8 mouse cellular contexts compared by ENCODE assay signal in genomic region chr6:22355396-22356085, GRCm38 (mm10). TPM values are rescaled to one million over a fixed set of nuclear protein-coding genes. Genes with fewer than 3 reads are reported as not detected.
DNase-seq lines count a peak whose midpoint lies in the region; ATAC-seq and TF ChIP-seq lines count a peak whose summit lies in the region.

No protein-coding gene starts in this region.

- peak in 1 of 2 experiments; percentile 89; a peak in 3 of 4 replicates for TF ChIP-seq POLR2A in MEL (IDR thresholded peaks at IDR 0.05; ENCODE audit: control insufficient read depth in 1 of 2, insufficient read depth in 1 of 2, low read depth in 1 of 2, low read length in 2 of 2, poor library complexity in 1 of 2)

- no peak for TF ChIP-seq CTCF in MEL (IDR thresholded peaks at IDR 0.05 in 2 of 3, conservative IDR thresholded peaks at IDR 0.05 in 1 of 3; ENCODE audit: control insufficient read depth in 1 of 3, insufficient read depth in 1 of 3, low read depth in 2 of 3, low read length in 3 of 3, poor library complexity in 1 of 3, severe bottlenecking in 1 of 3)
- TF ChIP-seq CTCF in heart, postnatal 0 days (IDR thresholded peaks at IDR 0.05; ENCODE audit: low read depth), result no peak

- H3K27ac ChIP-seq in kidney, embryonic 15.5 days, result peak overlapping the region; percentile 86
- peak overlapping the region; percentile 40 for H3K27ac ChIP-seq in MEL (ENCODE audit: control insufficient read depth, low read depth, low read length)
- peak overlapping the region; percentile 79 for H3K27ac ChIP-seq in heart, postnatal 0 days (ENCODE audit: low read depth)
- H3K27ac ChIP-seq in midbrain, embryonic 10.5 days (replicated peaks), result peak overlapping the region; percentile 95

- 2% methylated on average over 55 of the region's 62 CpGs for WGBS in kidney, embryonic 15.5 days
- 2% methylated on average over 52 of the region's 62 CpGs for WGBS in heart, postnatal 0 days
- 2% methylated on average over 62 of the region's 62 CpGs for WGBS in midbrain, embryonic 10.5 days

- H3K4me2 ChIP-seq in kidney, embryonic 15.5 days, result peak overlapping the region; percentile 67
- H3K4me2 ChIP-seq in heart, postnatal 0 days (ENCODE audit: low read depth, low read length), result peak overlapping the region; percentile 61

- no peaks in the 10 kb centered on the region for H3K36me3 ChIP-seq in kidney, embryonic 15.5 days
- peaks cover 0 to 27% of the 10 kb centered on the region in 2 experiments; a peak in 2 of 4 replicates for H3K36me3 ChIP-seq in MEL (ENCODE audit: control insufficient read depth in 1 of 2, insufficient read depth in 2 of 2, low read length in 2 of 2)
- no peaks in the 10 kb centered on the region for H3K36me3 ChIP-seq in heart, postnatal 0 days (replicated peaks; ENCODE audit: control insufficient read depth, insufficient read depth, low read length)
- no peaks in the 10 kb centered on the region for H3K36me3 ChIP-seq in midbrain, embryonic 10.5 days

- ATAC-seq in kidney, embryonic 15.5 days (replicated peaks; ENCODE audit: low FRiP score), result peak; percentile 88
- peak; percentile 78 for ATAC-seq in heart, postnatal 0 days (ENCODE audit: insufficient read depth, low read depth)
- ATAC-seq in megakaryocyte-erythroid progenitor cell, adult 5-6 weeks (replicated peaks; ENCODE audit: low FRiP score, low TSS enrichment, poor library complexity, severe bottlenecking), result no peak; the same call in 1 of the 2 replicates

- TF ChIP-seq EP300 in MEL (IDR thresholded peaks at IDR 0.05; ENCODE audit: low read depth in 1 of 2, low read length in 2 of 2), result no peak
- TF ChIP-seq EP300 in heart, postnatal 0 days (IDR thresholded peaks at IDR 0.05; ENCODE audit: low read depth), result no peak

- peak overlapping the region; percentile 80 for H3K9ac ChIP-seq in kidney, embryonic 15.5 days
- peak overlapping the region; percentile 90 for H3K9ac ChIP-seq in MEL (ENCODE audit: control insufficient read depth, low read depth, low read length, poor library complexity, severe bottlenecking)
- peak overlapping the region; percentile 72 for H3K9ac ChIP-seq in heart, postnatal 0 days (replicated peaks; ENCODE audit: low read depth, low read length)

- TF ChIP-seq RAD21 in MEL (IDR thresholded peaks at IDR 0.05; ENCODE audit: low read depth, low read length), result no peak

- peaks cover 38% of the 10 kb centered on the region for H3K4me1 ChIP-seq in kidney, embryonic 15.5 days
- peaks cover 0 to 15% of the 10 kb centered on the region in 2 experiments; a peak in 3 of 4 replicates for H3K4me1 ChIP-seq in MEL (ENCODE audit: control insufficient read depth in 1 of 2, insufficient read depth in 2 of 2, low read length in 2 of 2)
- 0 out of 2 replicates have a peak, but pooled peaks cover 10% of the 10 kb centered on the region for H3K4me1 ChIP-seq in heart, postnatal 0 days (ENCODE audit: control insufficient read depth, insufficient read depth)
- peaks cover 31% of the 10 kb centered on the region for H3K4me1 ChIP-seq in midbrain, embryonic 10.5 days

- H3K9me3 ChIP-seq in kidney, embryonic 15.5 days (replicated peaks), result no peaks in the 10 kb centered on the region; the same call in 1 of the 2 replicates
- H3K9me3 ChIP-seq in MEL (replicated peaks; ENCODE audit: insufficient read depth, low read length), result no peaks in the 10 kb centered on the region
- 0 out of 2 replicates have a peak, but pooled peaks cover 4% of the 10 kb centered on the region for H3K9me3 ChIP-seq in heart, postnatal 0 days (replicated peaks; ENCODE audit: control insufficient read depth, low read length)
- peaks cover 6% of the 10 kb centered on the region; the same call in 1 of the 2 replicates for H3K9me3 ChIP-seq in midbrain, embryonic 10.5 days (replicated peaks)

- DNase-seq in kidney, postnatal 25 days, result no peak
- DNase-seq in MEL (ENCODE audit: low read depth, low spot score) (peak; percentile 53), adipocyte (ENCODE audit: low spot score) (no peak)
- no peak for DNase-seq in heart, postnatal 0 days (ENCODE audit: low spot score)
- DNase-seq in midbrain, embryonic 10.5 days (ENCODE audit: low spot score), result no peak
- DNase-seq in adrenal gland, adult 8-10 months, result no peak

- H3K4me3 ChIP-seq in kidney, embryonic 15.5 days (replicated peaks), result peak overlapping the region; percentile 88
- H3K4me3 ChIP-seq in MEL (ENCODE audit: control insufficient read depth in 1 of 2, insufficient read depth in 1 of 2, low read depth in 2 of 2, low read length in 2 of 2), result peak overlapping the region; percentile 85 to 90
- H3K4me3 ChIP-seq in heart, postnatal 0 days (ENCODE audit: low read depth, low read length), result peak overlapping the region; percentile 84
- H3K4me3 ChIP-seq in midbrain, embryonic 10.5 days, result peak overlapping the region; percentile 81

- peaks cover 41% of the 10 kb centered on the region for H3K79me2 ChIP-seq in MEL (ENCODE audit: control insufficient read depth, insufficient read depth, low read length, poor library complexity)

- no peaks in the 10 kb centered on the region for H3K27me3 ChIP-seq in kidney, embryonic 15.5 days
- no peaks in the 10 kb centered on the region for H3K27me3 ChIP-seq in MEL (ENCODE audit: control insufficient read depth in 1 of 2, insufficient read depth in 2 of 2, low read length in 2 of 2)
- H3K27me3 ChIP-seq in heart, postnatal 0 days (ENCODE audit: control insufficient read depth, insufficient read depth, low read length), result no peaks in the 10 kb centered on the region
- no peaks in the 10 kb centered on the region for H3K27me3 ChIP-seq in midbrain, embryonic 10.5 days (ENCODE audit: low read depth, poor library complexity, severe bottlenecking)

TF ChIP-seq in MEL, 35 proteins besides CTCF, POLR2A, EP300 and RAD21:
- no peak for TF ChIP-seq MAFK (IDR thresholded peaks at IDR 0.05; ENCODE audit: borderline replicate concordance, low read depth, low read length)
- TF ChIP-seq NELFE (IDR thresholded peaks at IDR 0.05; ENCODE audit: low read depth, low read length), result no peak; the same call in 1 of the 2 replicates
- no peak for TF ChIP-seq E2F4 (IDR thresholded peaks at IDR 0.05; ENCODE audit: borderline replicate concordance, low read depth, low read length)
- no peak for TF ChIP-seq TBP (IDR thresholded peaks at IDR 0.05; ENCODE audit: low read depth, low read length)
- TF ChIP-seq POLR2AphosphoS5 (IDR thresholded peaks at IDR 0.05; ENCODE audit: borderline replicate concordance, low read depth, low read length), result no peak
- no peak for TF ChIP-seq USF1 (IDR thresholded peaks at IDR 0.05; ENCODE audit: low read depth, low read length)
- no peak for TF ChIP-seq CHD2 (IDR thresholded peaks at IDR 0.05; ENCODE audit: low read length)
- TF ChIP-seq TAL1 (IDR thresholded peaks at IDR 0.05; ENCODE audit: low read length), result no peak
- no peak for TF ChIP-seq RCOR1 (IDR thresholded peaks at IDR 0.05; ENCODE audit: low read depth, low read length)
- TF ChIP-seq GABPA (IDR thresholded peaks at IDR 0.05; ENCODE audit: low read depth, low read length), result no peak
- no peak for TF ChIP-seq MEF2A (IDR thresholded peaks at IDR 0.05; ENCODE audit: extremely low read depth, insufficient replicate concordance, low read depth, low read length, poor library complexity, severe bottlenecking)
- TF ChIP-seq GATA1 (IDR thresholded peaks at IDR 0.05; ENCODE audit: low read depth, low read length), result no peak
- no peak for TF ChIP-seq JUND (IDR thresholded peaks at IDR 0.05; ENCODE audit: low read depth, low read length)
- TF ChIP-seq ZMIZ1 (IDR thresholded peaks at IDR 0.05; ENCODE audit: low read depth, low read length), result no peak
- TF ChIP-seq ELF1 (IDR thresholded peaks at IDR 0.05; ENCODE audit: low read depth, low read length), result no peak
- TF ChIP-seq USF2 (IDR thresholded peaks at IDR 0.05; ENCODE audit: borderline replicate concordance in 1 of 2, insufficient read depth in 1 of 2, low read depth in 1 of 2, low read length in 2 of 2), result no peak
- TF ChIP-seq ZKSCAN1 (IDR thresholded peaks at IDR 0.05; ENCODE audit: low read depth, low read length), result no peak
- TF ChIP-seq ETS1 (IDR thresholded peaks at IDR 0.05; ENCODE audit: low read depth, low read length), result no peak

RNA-seq across cellular contexts. Expression of gene Fam3c, which starts 0.5 kb away (rescaled TPM):
- polyA plus RNA-seq in kidney, embryonic 15.5 days (2015; fragmentation: Nextera tagmentation; extraction: Ambion mirVana), result 56.6 and 59.0 TPM in 2 replicates
- total RNA-seq in MEL (2012; rRNA removed), result 28.2 and 30.7 TPM in 2 replicates
- polyA plus RNA-seq in MEL (2012; ENCODE audit: insufficient read depth in 1 of 2, insufficient read length in 2 of 2, low read depth in 1 of 2, low replicate concordance in 2 of 2, missing spikeins in 1 of 2), result 100 to 1,000 TPM in 1 of 2 experiments, 10 to 100 TPM in 1; 28.2 to 396 TPM
- 7.3 and 8.0 TPM in 2 replicates for total RNA-seq in heart, postnatal 0 days (2014; rRNA removed; ENCODE audit: low replicate concordance)
- 27.9 and 28.8 TPM in 2 replicates for polyA plus RNA-seq in heart, postnatal 0 days (2015; fragmentation: Nextera tagmentation; extraction: Ambion mirVana)
- 27.8 and 28.1 TPM in 2 replicates for polyA plus RNA-seq in midbrain, embryonic 10.5 days (2016; fragmentation: Nextera tagmentation; extraction: Ambion mirVana)
- 12.6 and 18.4 TPM in 2 replicates for total RNA-seq in megakaryocyte-erythroid progenitor cell, adult 5-6 weeks (2014; fragmentation: Nextera tagmentation)
- 49.3 and 75.9 TPM in 2 replicates for total RNA-seq in megakaryocyte-erythroid progenitor cell, adult 5-6 weeks (2017)
- total RNA-seq in adrenal gland, adult 8-10 months (2022), result 10 to 100 TPM; 54.7 to 65.8 (median 58.2) TPM

Comparison
In these comparisons a context has a peak if more than half of its experiments do, and no peak if none do; other contexts are left out.
1. H3K27ac ChIP-seq: peak in every context shown above with its lines; median percentile 95 in midbrain, embryonic 10.5 days; 86 in kidney, embryonic 15.5 days; 79 in heart, postnatal 0 days; 40 in MEL.